Mouse (Mus musculus) C2C12 (cell line): ENCODE measurements around the gene Ccdc62.

Source experiments
- CEBPB ChIP-seq: IDR thresholded peaks from one replicate; pipeline ENCODE4 v1.6.1; 2011; ENCODE audit warnings: low read depth, mild to moderate bottlenecking, control low read depth, moderate library complexity
- CTCF ChIP-seq: IDR thresholded peaks from one replicate; pipeline ENCODE4 v1.5.1; 2011; ENCODE audit not compliant: control insufficient read depth, insufficient read depth, insufficient read length
- MAX ChIP-seq: IDR thresholded peaks from one replicate; pipeline ENCODE4 v1.6.1; 2011; ENCODE audit warnings: mild to moderate bottlenecking, control low read depth
- USF1 ChIP-seq: IDR thresholded peaks from one replicate; pipeline ENCODE4 v1.6.1; 2011; ENCODE audit warnings: low read depth, mild to moderate bottlenecking, control low read depth, moderate library complexity

DNA sequence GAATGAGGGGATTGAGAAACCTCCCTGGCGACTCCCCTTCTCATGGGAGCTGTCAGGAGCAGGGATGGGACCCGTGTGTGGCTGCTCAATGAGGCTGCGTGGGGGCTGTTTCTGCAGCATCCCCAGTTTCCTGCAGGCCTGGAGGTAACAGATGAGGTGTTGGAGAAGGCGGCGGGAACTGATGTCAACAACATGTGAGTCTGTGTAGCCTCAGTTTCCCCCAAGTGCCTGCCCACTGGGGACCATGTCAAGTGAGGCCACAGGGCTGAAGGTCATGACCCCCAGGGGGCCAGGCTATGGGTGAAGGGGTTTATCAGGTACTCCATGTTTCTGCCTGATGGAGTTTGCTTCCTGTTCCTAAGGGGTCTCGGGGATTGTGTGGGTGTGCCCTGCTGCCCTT lies 60.8 kb downstream of the Ccdc62 start:
- TF ChIP-seq CTCF (no peak), MAX (no peak), CEBPB (no peak), USF1 (no peak)
